ENCODE assay signal across 8 mouse cellular contexts in the genomic region with DNA sequence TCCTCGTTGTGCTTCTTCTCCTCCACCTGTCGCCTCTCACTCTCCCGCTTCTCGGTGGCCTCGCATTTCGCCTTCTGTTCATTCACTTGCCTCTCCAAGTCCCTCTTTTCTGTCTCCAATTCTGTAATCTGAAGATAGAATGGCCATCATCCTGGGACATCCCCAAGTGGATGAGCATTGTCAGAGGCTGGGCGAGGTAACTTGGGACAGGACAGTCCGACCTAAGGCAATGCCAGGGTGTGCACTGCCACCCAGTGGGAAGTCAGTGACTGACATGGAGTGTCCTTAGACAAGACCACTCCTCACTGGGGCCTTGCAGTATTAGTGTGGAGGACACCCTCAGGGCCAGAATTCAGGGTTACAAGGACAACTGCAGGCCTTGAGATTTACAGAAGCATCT. TPM values are rescaled to one million over a fixed set of nuclear protein-coding genes. Genes with fewer than 3 reads are reported as not detected.
DNase-seq lines count a peak whose midpoint lies in the region; ATAC-seq and TF ChIP-seq lines count a peak whose summit lies in the region.

No protein-coding gene starts in this region.

- H3K4me1 ChIP-seq in heart, embryonic 16.5 days (ENCODE audit: control insufficient read depth, insufficient read depth, low read length): peaks cover 14% of the 10 kb centered on the region
- peaks cover 0 to 2% of the 10 kb centered on the region in 2 experiments; a peak in 1 of 4 replicates for H3K4me1 ChIP-seq in liver, embryonic 14.5 days (replicated peaks; ENCODE audit: control insufficient read depth in 2 of 2, insufficient read depth in 2 of 2, low read length in 1 of 2)
- H3K4me1 ChIP-seq in neural tube, embryonic 11.5 days (ENCODE audit: control insufficient read depth, insufficient read depth, low read length): no peaks in the 10 kb centered on the region; the same call in 1 of the 2 replicates
- no peaks in the 10 kb centered on the region for H3K4me1 ChIP-seq in stomach, postnatal 0 days (replicated peaks; ENCODE audit: control insufficient read depth, insufficient read depth)

- H3K36me3 ChIP-seq in heart, embryonic 16.5 days (ENCODE audit: control insufficient read depth, insufficient read depth): peaks cover 18% of the 10 kb centered on the region
- peaks cover 9% of the 10 kb centered on the region for H3K36me3 ChIP-seq in liver, embryonic 14.5 days (replicated peaks; ENCODE audit: control insufficient read depth, insufficient read depth, low read depth)
- peaks cover 3% of the 10 kb centered on the region for H3K36me3 ChIP-seq in neural tube, embryonic 11.5 days (ENCODE audit: control insufficient read depth, insufficient read depth, low read length)
- peaks cover 4% of the 10 kb centered on the region for H3K36me3 ChIP-seq in stomach, postnatal 0 days (ENCODE audit: control insufficient read depth, insufficient read depth, low read length)

- H3K27me3 ChIP-seq in heart, embryonic 16.5 days (ENCODE audit: control insufficient read depth, insufficient read depth, low read length): no peaks in the 10 kb centered on the region
- no peaks in the 10 kb centered on the region for H3K27me3 ChIP-seq in liver, embryonic 14.5 days (ENCODE audit: control insufficient read depth, insufficient read depth, low read length)
- H3K27me3 ChIP-seq in neural tube, embryonic 11.5 days (ENCODE audit: control insufficient read depth, insufficient read depth, low read length): no peaks in the 10 kb centered on the region
- no peaks in the 10 kb centered on the region for H3K27me3 ChIP-seq in stomach, postnatal 0 days (ENCODE audit: control insufficient read depth, insufficient read depth, low read length)

- no peak overlapping the region for H3K9ac ChIP-seq in heart, embryonic 16.5 days (ENCODE audit: low read length)
- H3K9ac ChIP-seq in liver, embryonic 14.5 days (replicated peaks): no peak overlapping the region
- H3K9ac ChIP-seq in neural tube, embryonic 11.5 days (ENCODE audit: low read length): no peak overlapping the region
- no peak overlapping the region for H3K9ac ChIP-seq in stomach, postnatal 0 days (ENCODE audit: low read length)

- H3K4me2 ChIP-seq in heart, embryonic 16.5 days (ENCODE audit: low read depth, low read length): peak overlapping the region; percentile 53
- H3K4me2 ChIP-seq in liver, embryonic 14.5 days (ENCODE audit: low read depth): no peak overlapping the region; the same call in 1 of the 2 replicates
- peak overlapping the region; percentile 32 for H3K4me2 ChIP-seq in neural tube, embryonic 11.5 days (ENCODE audit: low read depth)
- H3K4me2 ChIP-seq in stomach, postnatal 0 days (replicated peaks; ENCODE audit: low read depth): peak overlapping the region; percentile 31; the same call in 1 of the 2 replicates

- H3K9me3 ChIP-seq in heart, embryonic 16.5 days (replicated peaks; ENCODE audit: control insufficient read depth, low read length): no peaks in the 10 kb centered on the region
- no peaks in the 10 kb centered on the region for H3K9me3 ChIP-seq in liver, embryonic 14.5 days (ENCODE audit: control insufficient read depth, low read length)
- no peaks in the 10 kb centered on the region for H3K9me3 ChIP-seq in neural tube, embryonic 11.5 days (ENCODE audit: control insufficient read depth, low read length)
- H3K9me3 ChIP-seq in stomach, postnatal 0 days (ENCODE audit: control insufficient read depth, low read length): no peaks in the 10 kb centered on the region

- WGBS in heart, embryonic 16.5 days: 4% methylated on average over 8 of the region's 8 CpGs
- WGBS in liver, embryonic 14.5 days (ENCODE audit: insufficient replicate concordance): 8% methylated on average over 8 of the region's 8 CpGs
- WGBS in neural tube, embryonic 11.5 days: 3% methylated on average over 8 of the region's 8 CpGs
- 5% methylated on average over 8 of the region's 8 CpGs for WGBS in stomach, postnatal 0 days

- ATAC-seq in erythroblast, adult 5-6 weeks (replicated peaks; ENCODE audit: low FRiP score, poor library complexity, severe bottlenecking): peak; percentile 66
- peak; percentile 49; the same call in 1 of the 2 replicates for ATAC-seq in heart, embryonic 16.5 days (replicated peaks; ENCODE audit: extremely low read depth, insufficient read depth, low FRiP score)
- ATAC-seq in liver, embryonic 14.5 days (ENCODE audit: insufficient read depth): no peak
- ATAC-seq in neural tube, embryonic 11.5 days (ENCODE audit: insufficient read depth, low FRiP score, low TSS enrichment): peak; percentile 86
- peak; percentile 80 for ATAC-seq in stomach, postnatal 0 days (ENCODE audit: low FRiP score, low TSS enrichment)

- DNase-seq in A20 (ENCODE audit: low read depth, low spot score): peak; percentile 78
- peak; percentile 70 for DNase-seq in adipocyte (ENCODE audit: low spot score)
- DNase-seq in kidney, postnatal 25 days: peak; percentile 55 to 67
- DNase-seq in liver, embryonic 14.5 days (ENCODE audit: low read depth in 3 of 3, low spot score in 3 of 3): no peak
- DNase-seq in neural tube, embryonic 11.5 days (ENCODE audit: low spot score): peak; percentile 76
- DNase-seq in stomach, postnatal 0 days (ENCODE audit: low spot score): peak; percentile 52

- TF ChIP-seq EP300 in liver, embryonic 14.5 days (IDR thresholded peaks at IDR 0.05; ENCODE audit: low read depth): no peak
- TF ChIP-seq EP300 in stomach, postnatal 0 days (optimal IDR thresholded peaks at IDR 0.05): no peak

- TF ChIP-seq CTCF in liver, embryonic 14.5 days (IDR thresholded peaks at IDR 0.05; ENCODE audit: low read depth): peak; percentile 84
- TF ChIP-seq CTCF in stomach, postnatal 0 days (IDR thresholded peaks at IDR 0.05; ENCODE audit: low read depth): peak; percentile 92

- H3K27ac ChIP-seq in heart, embryonic 16.5 days (ENCODE audit: low read length): no peak overlapping the region
- H3K27ac ChIP-seq in liver, embryonic 14.5 days: no peak overlapping the region
- no peak overlapping the region for H3K27ac ChIP-seq in neural tube, embryonic 11.5 days (ENCODE audit: low read depth, low read length)
- no peak overlapping the region for H3K27ac ChIP-seq in stomach, postnatal 0 days (replicated peaks)

- 0 out of 2 replicates have a peak overlapping the region, but pooled peaks have one; percentile 11 for H3K4me3 ChIP-seq in heart, embryonic 16.5 days (ENCODE audit: low read length)
- H3K4me3 ChIP-seq in liver, embryonic 14.5 days (ENCODE audit: insufficient read depth in 1 of 2, low read depth in 2 of 2, low read length in 2 of 2): no peak overlapping the region
- H3K4me3 ChIP-seq in neural tube, embryonic 11.5 days (ENCODE audit: low read depth, low read length): no peak overlapping the region
- no peak overlapping the region for H3K4me3 ChIP-seq in stomach, postnatal 0 days (ENCODE audit: low read depth, low read length)

RNA-seq across cellular contexts. Expression of a gene that starts 6.5 kb away (rescaled TPM):
- total RNA-seq in erythroblast, adult 5-6 weeks (2015; ENCODE audit: low replicate concordance): not detected in 2 replicates
- total RNA-seq in erythroblast, adult 5-6 weeks (2017; ENCODE audit: low replicate concordance): not detected in 2 replicates
- 0.63 and 0.92 TPM in 2 replicates for polyA plus RNA-seq in heart, embryonic 16.5 days (2015; fragmentation: Nextera tagmentation; extraction: Ambion mirVana)
- 0.02 TPM in 1 of 2 replicates, not detected in the other for polyA plus RNA-seq in liver, embryonic 14.5 days (2012; rRNA removed)
- 0.10 TPM in 1 of 2 replicates, not detected in the other for polyA plus RNA-seq in liver, embryonic 14.5 days (2014; fragmentation: Nextera tagmentation; extraction: Ambion mirVana)
- polyA plus RNA-seq in neural tube, embryonic 11.5 days (2014; fragmentation: Nextera tagmentation; extraction: Ambion mirVana): 0.11 TPM in 1 of 2 replicates, not detected in the other
- 0.05 and 0.06 TPM in 2 replicates for polyA plus RNA-seq in stomach, postnatal 0 days (2015; fragmentation: Nextera tagmentation; extraction: Ambion mirVana)

RNA-seq across cellular contexts. Expression of a gene that starts 7.4 kb away (rescaled TPM):
- total RNA-seq in erythroblast, adult 5-6 weeks (2015; ENCODE audit: low replicate concordance): 5.9 and 9.8 TPM in 2 replicates
- total RNA-seq in erythroblast, adult 5-6 weeks (2017; ENCODE audit: low replicate concordance): 7.5 and 17.4 TPM in 2 replicates
- polyA plus RNA-seq in heart, embryonic 16.5 days (2015; fragmentation: Nextera tagmentation; extraction: Ambion mirVana): 18.5 and 19.0 TPM in 2 replicates
- 7.5 and 8.5 TPM in 2 replicates for polyA plus RNA-seq in liver, embryonic 14.5 days (2012; rRNA removed)
- 13.5 and 15.9 TPM in 2 replicates for polyA plus RNA-seq in liver, embryonic 14.5 days (2014; fragmentation: Nextera tagmentation; extraction: Ambion mirVana)
- 35.9 and 36.1 TPM in 2 replicates for polyA plus RNA-seq in neural tube, embryonic 11.5 days (2014; fragmentation: Nextera tagmentation; extraction: Ambion mirVana)
- polyA plus RNA-seq in stomach, postnatal 0 days (2015; fragmentation: Nextera tagmentation; extraction: Ambion mirVana): 13.0 and 13.6 TPM in 2 replicates

RNA-seq across cellular contexts. Expression of a gene that starts 25.9 kb away (rescaled TPM):
- total RNA-seq in erythroblast, adult 5-6 weeks (2015; ENCODE audit: low replicate concordance): 15.0 and 20.8 TPM in 2 replicates
- 20.4 and 34.7 TPM in 2 replicates for total RNA-seq in erythroblast, adult 5-6 weeks (2017; ENCODE audit: low replicate concordance)
- 37.0 and 40.5 TPM in 2 replicates for polyA plus RNA-seq in heart, embryonic 16.5 days (2015; fragmentation: Nextera tagmentation; extraction: Ambion mirVana)
- 9.0 and 13.5 TPM in 2 replicates for polyA plus RNA-seq in liver, embryonic 14.5 days (2012; rRNA removed)
- 23.0 and 25.7 TPM in 2 replicates for polyA plus RNA-seq in liver, embryonic 14.5 days (2014; fragmentation: Nextera tagmentation; extraction: Ambion mirVana)
- 98.1 and 102 TPM in 2 replicates for polyA plus RNA-seq in neural tube, embryonic 11.5 days (2014; fragmentation: Nextera tagmentation; extraction: Ambion mirVana)
- polyA plus RNA-seq in stomach, postnatal 0 days (2015; fragmentation: Nextera tagmentation; extraction: Ambion mirVana): 28.3 and 28.4 TPM in 2 replicates

RNA-seq across cellular contexts. Expression of a gene that starts 42.6 kb away (rescaled TPM):
- total RNA-seq in erythroblast, adult 5-6 weeks (2015; ENCODE audit: low replicate concordance): 11.1 and 36.6 TPM in 2 replicates
- total RNA-seq in erythroblast, adult 5-6 weeks (2017; ENCODE audit: low replicate concordance): 27.7 and 30.8 TPM in 2 replicates
- polyA plus RNA-seq in heart, embryonic 16.5 days (2015; fragmentation: Nextera tagmentation; extraction: Ambion mirVana): 59.7 and 66.2 TPM in 2 replicates
- polyA plus RNA-seq in liver, embryonic 14.5 days (2012; rRNA removed): 11.7 and 26.7 TPM in 2 replicates
- 35.9 and 39.5 TPM in 2 replicates for polyA plus RNA-seq in liver, embryonic 14.5 days (2014; fragmentation: Nextera tagmentation; extraction: Ambion mirVana)
- 86.6 and 88.5 TPM in 2 replicates for polyA plus RNA-seq in neural tube, embryonic 11.5 days (2014; fragmentation: Nextera tagmentation; extraction: Ambion mirVana)
- 36.1 and 37.3 TPM in 2 replicates for polyA plus RNA-seq in stomach, postnatal 0 days (2015; fragmentation: Nextera tagmentation; extraction: Ambion mirVana)

Comparison
In these comparisons a context has a peak if more than half of its experiments do, and no peak if none do; other contexts are left out.
1. DNase-seq: peak in A20 (single experiment), adipocyte (single experiment), kidney, postnatal 25 days (2 of 2), neural tube, embryonic 11.5 days (single experiment) and stomach, postnatal 0 days (single experiment); none in liver, embryonic 14.5 days (0 of 3).